Mouse (Mus musculus): ENCODE results near the gene Gpr4. TPM values are rescaled to one million over a fixed set of nuclear protein-coding genes. Genes with fewer than 3 reads are reported as not detected.

Gene Gpr4
- polyA plus RNA-seq, 1 experiment from 2014 or later, result 1.8 TPM

DNA sequence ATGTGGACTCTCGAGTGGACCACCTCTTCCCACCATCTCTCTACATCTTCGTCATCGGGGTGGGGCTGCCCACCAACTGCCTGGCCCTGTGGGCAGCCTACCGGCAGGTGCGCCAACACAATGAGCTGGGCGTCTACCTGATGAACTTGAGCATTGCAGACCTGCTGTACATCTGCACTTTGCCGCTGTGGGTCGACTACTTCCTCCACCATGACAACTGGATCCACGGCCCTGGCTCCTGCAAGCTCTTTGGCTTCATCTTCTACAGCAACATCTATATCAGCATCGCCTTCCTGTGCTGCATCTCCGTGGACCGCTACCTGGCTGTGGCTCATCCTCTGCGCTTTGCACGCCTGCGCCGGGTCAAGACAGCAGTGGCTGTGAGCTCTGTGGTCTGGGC, 9.9 kb downstream of the Gpr4 start:
- peaks cover 18% of the 10 kb centered on the region for H3K36me3 ChIP-seq
- no peak for DNase-seq (ENCODE audit: low spot score)
- no peak overlapping the region for H3K27ac ChIP-seq
- H3K27me3 ChIP-seq (ENCODE audit: insufficient read depth, poor library complexity, severe bottlenecking), result no peaks in the 10 kb centered on the region
- no peak overlapping the region for H3K4me3 ChIP-seq
- 93% methylated on average over 16 of the region's 16 CpGs for WGBS
- H3K9me3 ChIP-seq, result no peaks in the 10 kb centered on the region
- H3K4me1 ChIP-seq, result peaks cover 16% of the 10 kb centered on the region; the same call in 1 of the 2 replicates

DNA sequence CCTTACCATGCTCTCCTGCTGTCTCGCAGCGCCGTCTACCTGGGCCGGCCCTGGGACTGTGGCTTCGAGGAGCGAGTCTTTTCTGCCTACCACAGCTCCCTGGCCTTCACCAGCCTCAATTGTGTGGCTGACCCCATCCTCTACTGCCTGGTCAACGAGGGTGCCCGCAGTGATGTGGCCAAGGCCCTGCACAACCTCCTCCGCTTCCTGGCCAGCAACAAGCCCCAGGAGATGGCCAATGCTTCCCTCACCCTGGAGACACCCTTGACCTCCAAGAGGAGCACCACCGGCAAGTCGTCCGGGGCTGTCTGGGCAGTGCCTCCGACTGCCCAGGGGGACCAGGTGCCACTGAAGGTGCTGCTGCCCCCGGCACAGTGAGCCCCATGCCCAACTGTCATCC, 10.5 kb downstream of the Gpr4 start:
- DNase-seq (ENCODE audit: low spot score), result no peak
- H3K4me3 ChIP-seq, result no peak overlapping the region
- no peaks in the 10 kb centered on the region for H3K27me3 ChIP-seq (ENCODE audit: insufficient read depth, poor library complexity, severe bottlenecking)
- no peak overlapping the region for H3K27ac ChIP-seq
- H3K9me3 ChIP-seq, result no peaks in the 10 kb centered on the region
- peaks cover 18% of the 10 kb centered on the region for H3K36me3 ChIP-seq
- WGBS, result 83% methylated on average over 14 of the region's 14 CpGs
- peaks cover 13% of the 10 kb centered on the region; the same call in 1 of the 2 replicates for H3K4me1 ChIP-seq

DNA sequence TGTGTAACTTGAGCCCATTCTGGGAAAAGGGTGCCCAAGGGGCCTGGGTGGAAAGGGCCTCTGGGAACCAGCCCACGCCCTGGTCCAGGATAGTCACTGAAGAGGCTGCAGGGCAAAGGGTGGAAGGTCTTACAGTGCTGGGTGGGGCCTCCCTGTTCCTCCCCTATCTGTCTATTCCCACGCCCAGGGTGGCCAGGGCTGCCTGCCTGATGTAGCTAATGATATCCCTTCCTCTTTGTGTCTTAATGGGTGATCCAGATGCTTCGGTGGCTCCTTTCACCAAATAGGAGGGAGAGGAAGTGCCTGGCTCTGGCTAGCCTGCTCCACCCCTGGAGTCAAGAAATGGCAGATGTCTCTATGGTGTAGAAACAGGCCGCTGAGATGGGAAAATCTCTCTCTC, 12.6 kb downstream of the Gpr4 start:
- H3K36me3 ChIP-seq, result peaks cover 18% of the 10 kb centered on the region
- H3K27me3 ChIP-seq (ENCODE audit: insufficient read depth, poor library complexity, severe bottlenecking), result no peaks in the 10 kb centered on the region
- H3K9me3 ChIP-seq, result no peaks in the 10 kb centered on the region
- WGBS, result 69% methylated on average over 4 of the region's 4 CpGs
- DNase-seq (ENCODE audit: low spot score), result peak; percentile 87
- H3K4me1 ChIP-seq, result peaks cover 13% of the 10 kb centered on the region
- no peak overlapping the region for H3K27ac ChIP-seq
- 0 out of 2 replicates have a peak overlapping the region, but pooled peaks have one; percentile 5 for H3K4me3 ChIP-seq

DNA sequence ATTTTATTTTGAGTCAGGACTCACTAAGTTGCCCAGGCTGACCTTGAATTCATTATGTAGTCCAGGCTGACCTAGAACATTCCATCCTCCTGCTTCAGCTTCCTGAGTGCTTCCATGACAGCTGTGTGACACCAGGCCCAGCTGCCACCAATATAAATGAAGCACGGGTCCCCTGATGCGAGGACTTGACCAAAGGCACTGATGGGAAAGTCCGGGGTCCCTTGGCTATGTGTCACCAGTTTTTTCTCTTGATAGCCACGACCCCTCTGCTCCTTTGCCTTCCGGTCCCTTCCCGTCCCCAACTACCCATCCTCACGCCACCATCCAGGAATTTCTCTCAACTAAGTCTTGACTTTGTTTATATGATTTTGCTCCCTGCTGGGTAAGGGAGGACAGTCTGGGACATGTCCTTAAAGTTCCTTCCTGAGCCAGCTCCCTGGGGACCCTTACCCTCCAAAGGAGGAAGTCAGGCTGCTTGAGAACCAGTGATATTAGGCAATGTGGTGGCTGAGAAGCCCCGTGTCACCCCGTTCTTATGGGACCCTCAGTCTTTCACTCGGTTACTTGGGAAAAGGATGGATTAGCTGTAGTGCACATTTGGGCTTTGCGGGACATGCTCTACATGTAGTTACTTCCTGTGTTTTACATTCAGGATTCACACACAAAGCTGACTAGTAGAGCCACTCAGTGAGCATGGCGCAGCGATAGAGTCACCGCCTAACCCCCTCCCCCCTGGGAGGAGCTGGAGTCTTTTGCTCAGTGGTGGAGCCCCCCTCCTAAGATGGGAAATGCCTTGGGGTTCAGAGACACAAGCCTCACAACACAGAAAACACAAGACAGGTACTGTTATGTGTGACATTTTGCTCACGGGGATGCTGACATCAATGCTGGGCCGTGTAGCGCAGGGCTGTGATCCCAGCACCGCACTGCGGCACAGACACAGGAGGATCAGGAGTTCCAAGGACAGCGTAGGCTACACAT, 14.8 kb downstream of the Gpr4 start:
- H3K9me3 ChIP-seq, result no peaks in the 10 kb centered on the region
- H3K27me3 ChIP-seq (ENCODE audit: insufficient read depth, poor library complexity, severe bottlenecking), result no peaks in the 10 kb centered on the region

DNA sequence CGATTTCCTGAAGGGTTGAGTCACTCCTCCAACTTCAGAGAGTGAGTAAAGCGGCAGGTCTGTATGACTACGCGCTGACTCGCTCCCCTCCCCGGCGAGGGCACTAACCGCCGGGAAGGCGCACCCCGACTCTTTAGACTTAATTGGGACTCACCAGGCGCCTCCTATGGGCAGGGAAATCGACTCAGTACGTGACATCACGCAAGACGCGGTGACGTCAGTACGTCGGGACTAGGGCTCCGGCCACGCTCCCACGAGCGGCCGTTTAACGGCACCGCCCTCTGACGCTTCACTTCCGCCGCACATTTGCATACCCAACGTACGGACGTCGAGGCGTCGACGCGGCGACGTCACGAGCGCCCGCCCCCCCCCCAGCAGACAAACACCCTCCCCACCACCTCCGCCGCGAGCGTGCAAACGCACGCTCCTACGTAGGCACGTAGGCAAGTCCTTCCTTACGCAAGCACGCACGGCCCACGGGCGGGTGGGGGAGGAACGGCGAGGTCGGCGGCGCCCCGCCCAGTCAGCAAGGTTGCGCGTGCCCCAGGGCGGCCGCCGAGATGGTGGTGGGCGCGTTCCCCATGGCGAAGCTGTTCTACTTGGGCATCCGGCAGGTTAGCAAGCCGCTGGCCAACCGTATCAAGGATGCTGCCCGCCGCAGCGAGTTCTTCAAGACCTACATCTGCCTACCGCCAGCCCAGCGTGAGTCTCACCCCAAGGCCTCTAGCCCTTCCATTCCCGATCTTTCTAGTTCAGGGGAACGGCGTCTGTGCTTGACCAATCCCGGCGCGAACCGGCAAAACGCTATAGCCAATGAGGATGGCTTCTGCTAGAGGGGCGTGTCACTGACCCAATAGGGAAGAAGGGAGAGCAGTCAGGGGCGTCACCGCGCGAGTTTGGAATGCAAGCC, 15.8 kb downstream of the Gpr4 start, which contains the start of gene Opa3:
Opa3 (plus strand) TSS at position 452 of the 910 bp plus-strand sequence.
- Histone ChIP-seq H3K4me3 (peak within 1 kb of the TSS; percentile 75), H3K27me3 (ENCODE audit: insufficient read depth, poor library complexity, severe bottlenecking) (no peaks in the 10 kb centered on the region), H3K4me1 (peaks cover 20% of the 10 kb centered on the region), H3K9me3 (no peaks in the 10 kb centered on the region), H3K36me3 (peaks cover 37% of the 10 kb centered on the region), H3K27ac (peak within 1 kb of the TSS; percentile 96)
- under 1% methylated on average over 91 of the region's 91 CpGs for WGBS
- peak; percentile 100 for DNase-seq (ENCODE audit: low spot score)

More for the DNA sequence above, 14.8 kb downstream of the Gpr4 start:
- peaks cover 32% of the 10 kb centered on the region for H3K36me3 ChIP-seq
- H3K4me1 ChIP-seq, result peaks cover 20% of the 10 kb centered on the region
- DNase-seq (ENCODE audit: low spot score), result peak; percentile 82
- H3K27ac ChIP-seq, result peak overlapping the region; percentile 96
- H3K4me3 ChIP-seq, result peak overlapping the region; percentile 75
- WGBS, result 13% methylated on average over 20 of the region's 20 CpGs

DNA sequence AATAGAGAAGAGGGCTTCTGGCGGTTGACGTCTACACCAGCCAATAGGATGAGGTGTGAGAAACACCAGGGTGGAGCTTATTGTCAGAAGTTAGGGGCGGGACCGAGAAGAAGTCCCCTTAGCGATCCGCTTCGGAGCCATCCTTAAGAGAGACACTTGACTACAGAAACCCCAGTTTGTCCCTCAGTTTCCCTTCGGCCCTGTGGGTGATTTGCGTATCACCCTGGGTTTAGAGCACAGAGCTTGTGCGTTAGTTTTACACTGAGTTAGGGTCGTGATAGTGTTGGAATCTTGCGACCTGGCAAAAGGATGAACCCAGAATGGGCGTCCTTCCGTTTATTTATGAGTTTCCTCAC, 16.4 kb downstream of the Gpr4 start:
- H3K4me3 ChIP-seq, result peak overlapping the region; percentile 75
- peaks cover 39% of the 10 kb centered on the region for H3K36me3 ChIP-seq
- H3K9me3 ChIP-seq, result no peaks in the 10 kb centered on the region
- DNase-seq (ENCODE audit: low spot score), result no peak
- H3K4me1 ChIP-seq, result peaks cover 20% of the 10 kb centered on the region
- 0% methylated on average over 14 of the region's 14 CpGs for WGBS
- no peaks in the 10 kb centered on the region for H3K27me3 ChIP-seq (ENCODE audit: insufficient read depth, poor library complexity, severe bottlenecking)
- H3K27ac ChIP-seq, result peak overlapping the region; percentile 96

DNA sequence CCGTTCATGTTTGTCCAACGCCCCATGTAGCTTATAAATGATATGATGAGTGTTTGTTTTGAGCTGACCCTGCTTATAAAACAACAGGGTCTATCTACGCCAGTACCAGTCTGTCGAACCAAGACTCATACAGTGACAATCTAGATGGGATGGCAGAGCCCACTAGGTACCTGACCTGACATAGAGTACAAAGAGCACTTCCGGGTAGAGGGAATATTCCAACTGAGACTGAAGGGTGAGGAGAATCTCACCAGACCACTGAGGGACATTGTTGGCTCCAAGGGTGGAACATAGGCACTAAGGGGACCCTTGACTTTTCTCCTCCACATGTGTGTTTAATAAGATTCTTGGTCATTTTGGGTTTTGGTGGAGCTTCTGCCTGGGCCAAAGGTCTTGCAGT, 17.1 kb downstream of the Gpr4 start:
- 47% methylated on average over 5 of the region's 5 CpGs for WGBS
- Histone ChIP-seq H3K4me1 (peaks cover 20% of the 10 kb centered on the region), H3K27me3 (ENCODE audit: insufficient read depth, poor library complexity, severe bottlenecking) (no peaks in the 10 kb centered on the region), H3K27ac (peak overlapping the region; percentile 96), H3K4me3 (peak overlapping the region; percentile 75), H3K36me3 (peaks cover 43% of the 10 kb centered on the region), H3K9me3 (no peaks in the 10 kb centered on the region)
- no peak for DNase-seq (ENCODE audit: low spot score)

DNA sequence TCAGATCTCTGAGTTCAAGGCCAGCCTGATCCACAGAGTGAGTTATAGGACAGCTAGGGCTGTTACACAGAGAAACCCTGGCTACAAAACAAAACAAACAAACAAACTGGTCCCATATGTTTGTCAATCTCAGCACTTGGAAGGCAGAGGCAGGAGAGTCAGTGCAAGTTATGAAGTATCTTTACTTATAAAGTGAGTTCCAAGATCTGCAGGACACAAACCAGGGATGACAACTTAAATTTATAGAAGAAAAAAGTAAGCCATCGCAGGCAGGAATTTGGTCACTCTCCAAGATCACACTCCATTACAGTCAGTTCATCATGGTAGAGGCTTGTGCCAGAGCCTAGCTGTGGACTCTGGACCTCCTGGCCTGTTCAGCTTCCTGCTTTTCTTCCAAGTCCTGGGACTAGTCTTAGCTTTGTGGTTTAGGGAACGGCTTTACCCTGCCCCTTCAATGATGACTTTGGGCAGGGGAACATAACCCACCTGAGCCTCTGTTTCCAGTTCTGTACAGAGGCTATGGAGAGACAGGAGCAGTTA, 17.8 kb downstream of the Gpr4 start:
- H3K4me3 ChIP-seq, result no peak overlapping the region; the same call in 1 of the 2 replicates

GRCm38 (mm10) chr7:19230899-19231298, 18.6 kb downstream of the Gpr4 start:
- WGBS, result 92% methylated on average over 5 of the region's 5 CpGs
- no peak for DNase-seq (ENCODE audit: low spot score)

More for the DNA sequence above, 17.8 kb downstream of the Gpr4 start:
- Histone ChIP-seq H3K27ac (0 out of 2 replicates have a peak overlapping the region, but pooled peaks have one; percentile 16), H3K9me3 (no peaks in the 10 kb centered on the region), H3K27me3 (ENCODE audit: insufficient read depth, poor library complexity, severe bottlenecking) (no peaks in the 10 kb centered on the region), H3K36me3 (peaks cover 38% of the 10 kb centered on the region), H3K4me1 (peaks cover 26% of the 10 kb centered on the region)
- WGBS, result 93% methylated on average over 2 of the region's 2 CpGs
- DNase-seq (ENCODE audit: low spot score), result no peak

GRCm38 (mm10) chr7:19231849-19232248, 19.5 kb downstream of the Gpr4 start:
- Histone ChIP-seq H3K9me3 (no peaks in the 10 kb centered on the region), H3K36me3 (peaks cover 30% of the 10 kb centered on the region), H3K27ac (no peak overlapping the region), H3K4me3 (no peak overlapping the region), H3K27me3 (ENCODE audit: insufficient read depth, poor library complexity, severe bottlenecking) (no peaks in the 10 kb centered on the region), H3K4me1 (peaks cover 37% of the 10 kb centered on the region)
- no peak for DNase-seq (ENCODE audit: low spot score)
- 91% methylated on average over 3 of the region's 3 CpGs for WGBS

More at GRCm38 (mm10) chr7:19230899-19231298, 18.6 kb downstream of the Gpr4 start:
- H3K27ac ChIP-seq, result no peak overlapping the region
- H3K36me3 ChIP-seq, result peaks cover 31% of the 10 kb centered on the region
- no peak overlapping the region for H3K4me3 ChIP-seq
- H3K9me3 ChIP-seq, result no peaks in the 10 kb centered on the region
- peaks cover 31% of the 10 kb centered on the region for H3K4me1 ChIP-seq
- no peaks in the 10 kb centered on the region for H3K27me3 ChIP-seq (ENCODE audit: insufficient read depth, poor library complexity, severe bottlenecking)

DNA sequence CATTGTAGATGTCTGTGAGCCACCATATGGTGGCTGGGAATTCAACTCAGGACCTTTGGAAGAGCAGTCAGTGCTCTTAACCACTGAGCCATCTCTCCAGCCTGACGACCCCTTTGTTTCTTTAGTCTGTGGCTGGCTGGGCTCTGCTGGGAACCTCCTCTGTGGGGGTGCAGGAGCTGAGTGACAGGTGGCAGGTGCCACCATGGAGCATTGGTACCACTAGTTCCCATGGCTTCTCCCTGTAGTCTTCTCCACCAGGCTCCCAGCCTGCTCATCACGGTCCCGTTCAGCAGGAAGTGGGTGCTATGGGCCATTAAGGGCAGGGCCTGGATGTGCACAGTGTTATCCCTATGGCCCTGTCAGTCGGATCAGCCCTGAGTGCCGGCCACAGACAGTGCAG, 22.3 kb downstream of the Gpr4 start:
- 81% methylated on average over 5 of the region's 5 CpGs for WGBS
- Histone ChIP-seq H3K27me3 (ENCODE audit: insufficient read depth, poor library complexity, severe bottlenecking) (no peaks in the 10 kb centered on the region), H3K9me3 (no peaks in the 10 kb centered on the region), H3K4me1 (peaks cover 49% of the 10 kb centered on the region), H3K36me3 (peaks cover 30% of the 10 kb centered on the region), H3K27ac (no peak overlapping the region), H3K4me3 (no peak overlapping the region)
- no peak for DNase-seq (ENCODE audit: low spot score)

DNA sequence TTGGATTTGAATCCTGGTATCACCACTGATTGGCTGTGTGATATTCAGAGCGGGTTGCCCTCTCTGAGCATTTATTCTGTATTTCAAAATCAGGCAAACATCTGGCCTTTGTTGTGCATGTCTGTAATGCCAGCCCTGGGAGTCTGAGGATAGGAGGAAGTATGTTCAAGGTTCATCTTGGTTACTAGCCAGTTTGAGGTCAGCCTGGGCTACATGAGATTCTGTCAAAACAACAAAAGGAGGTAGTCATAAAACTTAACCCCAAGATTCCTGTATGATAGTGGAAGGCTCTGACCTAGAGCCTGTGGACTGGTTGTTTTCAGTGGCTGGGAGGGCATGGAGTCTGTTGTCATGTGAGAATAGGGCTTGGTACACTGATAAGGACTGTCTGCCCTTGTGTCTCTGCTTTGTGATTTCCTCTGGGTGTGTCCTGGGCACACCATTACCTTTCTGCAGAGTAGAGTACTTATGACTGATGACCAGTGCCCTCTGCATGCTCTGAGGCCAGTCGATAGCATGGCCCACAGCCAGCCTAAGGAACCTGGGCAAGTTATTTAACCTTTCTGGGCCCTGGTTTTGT, 22.8 kb downstream of the Gpr4 start:
- peaks cover 48% of the 10 kb centered on the region for H3K4me1 ChIP-seq
- 86% methylated on average over 2 of the region's 2 CpGs for WGBS
- no peak overlapping the region for H3K4me3 ChIP-seq
- H3K9me3 ChIP-seq, result no peaks in the 10 kb centered on the region
- DNase-seq (ENCODE audit: low spot score), result no peak
- H3K27me3 ChIP-seq (ENCODE audit: insufficient read depth, poor library complexity, severe bottlenecking), result no peaks in the 10 kb centered on the region
- H3K36me3 ChIP-seq, result peaks cover 30% of the 10 kb centered on the region
- H3K27ac ChIP-seq, result no peak overlapping the region

Measured in heart, embryonic 10.5 days (tissue).